Mouse (Mus musculus) hindbrain, embryonic 15.5 days (tissue): ENCODE measurements around the gene Bfar. TPM values are rescaled to one million over a fixed set of nuclear protein-coding genes. Genes with fewer than 3 reads are reported as not detected.
A peak's percentile ranks its signal among the peaks of the same experiment; 100 is the strongest.
"Not testable (repeated sequence)": the region's sequence is repeated elsewhere in the genome, so short reads cannot be mapped to it uniquely, and the experiment has no call there.

Source experiments
- ATAC-seq: fragments of 200-750 bp; cut with Nextera tagmentation; 2 replicates; pipeline ENCODE4 v1.8.0; 2017; ENCODE audit warnings: low read depth, moderate number of reproducible peaks, moderate TSS enrichment; ENCODE audit not compliant: low FRiP score
- H3K27ac ChIP-seq: fragments of 300-500 bp; sonication (generic); replicated peaks from 2 replicates; pipeline ENCODE4 v1.5.1; 2015; ENCODE audit warnings: mild to moderate bottlenecking, inconsistent platforms
- H3K27me3 ChIP-seq: fragments of 300-500 bp; sonication (generic); 2 replicates; pipeline ENCODE4 v1.6.1; 2015; ENCODE audit warnings: control low read depth, inconsistent platforms
- H3K36me3 ChIP-seq: fragments of 300-500 bp; sonication (generic); 2 replicates; pipeline ENCODE4 v1.6.1; 2015; ENCODE audit warnings: control low read depth, inconsistent platforms
- H3K4me1 ChIP-seq: fragments of 300-500 bp; sonication (generic); replicated peaks from 2 replicates; pipeline ENCODE4 v1.6.1; 2015; ENCODE audit warnings: control low read depth, inconsistent platforms
- H3K4me2 ChIP-seq: fragments of 300-500 bp; sonication (generic); 2 replicates; pipeline ENCODE4 v1.6.1; 2015; ENCODE audit warnings: moderate library complexity, mild to moderate bottlenecking, inconsistent platforms
- H3K4me3 ChIP-seq: fragments of 300-500 bp; sonication (generic); 2 replicates; pipeline ENCODE4 v1.5.1; 2015; ENCODE audit warnings: mild to moderate bottlenecking, inconsistent platforms
- H3K9ac ChIP-seq: fragments of 300-500 bp; sonication (generic); 2 replicates; pipeline ENCODE4 v1.6.1; 2015; ENCODE audit warnings: inconsistent platforms
- H3K9me3 ChIP-seq: fragments of 300-500 bp; sonication (generic); 2 replicates; pipeline ENCODE4 v1.6.1; 2016; ENCODE audit warnings: control low read depth, inconsistent platforms
- WGBS: fragments of 180-500 bp; shearing (Covaris S2); methylation state at CpG from one replicate; pipeline ENCODE4 v1.1.7; 2015; 5-methylcytosine and 5-hydroxymethylcytosine counted together
- polyA plus RNA-seq: library from polyadenylated mRNA; unstranded; fragments of >200 nt; fragmentation: Nextera tagmentation; extraction: Ambion mirVana; gene quantifications from 2 replicates; pipeline ENCODE4 v1.2.1, GENCODE M21; 2015

Gene Bfar
- polyA plus RNA-seq, 1 experiment from 2014 or later: 52.5 TPM

DNA sequence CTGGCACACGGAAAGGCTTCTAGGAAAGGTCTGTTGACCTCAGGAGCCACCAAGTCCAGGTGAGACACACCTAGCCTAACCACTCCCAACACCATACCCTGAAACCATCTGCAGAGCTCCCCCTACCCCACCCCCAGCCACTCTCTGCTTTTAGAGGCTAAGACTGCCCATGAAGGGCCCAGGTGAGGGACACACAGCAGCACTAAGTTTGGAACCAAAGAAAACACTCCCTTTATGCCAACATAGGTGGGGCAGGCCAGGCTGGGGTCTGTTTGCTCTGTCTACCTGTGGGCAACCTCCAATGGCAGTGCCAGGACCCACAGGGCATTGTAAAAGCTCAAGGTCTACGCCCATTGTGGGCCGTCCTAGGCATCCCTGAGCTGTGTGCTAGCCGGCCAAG, 57.8 kb downstream of the Bfar start:
- H3K4me1 ChIP-seq: peaks cover 4% of the 10 kb centered on the region; the same call in 1 of the 2 replicates
- H3K4me3 ChIP-seq: no peak overlapping the region
- H3K9ac ChIP-seq: no peak overlapping the region
- H3K36me3 ChIP-seq: no peaks in the 10 kb centered on the region
- no peak overlapping the region for H3K27ac ChIP-seq
- no peaks in the 10 kb centered on the region for H3K27me3 ChIP-seq
- no peak overlapping the region for H3K4me2 ChIP-seq
- WGBS: 91% methylated on average over 4 of the region's 4 CpGs
- ATAC-seq: no peak
- no peaks in the 10 kb centered on the region for H3K9me3 ChIP-seq

DNA sequence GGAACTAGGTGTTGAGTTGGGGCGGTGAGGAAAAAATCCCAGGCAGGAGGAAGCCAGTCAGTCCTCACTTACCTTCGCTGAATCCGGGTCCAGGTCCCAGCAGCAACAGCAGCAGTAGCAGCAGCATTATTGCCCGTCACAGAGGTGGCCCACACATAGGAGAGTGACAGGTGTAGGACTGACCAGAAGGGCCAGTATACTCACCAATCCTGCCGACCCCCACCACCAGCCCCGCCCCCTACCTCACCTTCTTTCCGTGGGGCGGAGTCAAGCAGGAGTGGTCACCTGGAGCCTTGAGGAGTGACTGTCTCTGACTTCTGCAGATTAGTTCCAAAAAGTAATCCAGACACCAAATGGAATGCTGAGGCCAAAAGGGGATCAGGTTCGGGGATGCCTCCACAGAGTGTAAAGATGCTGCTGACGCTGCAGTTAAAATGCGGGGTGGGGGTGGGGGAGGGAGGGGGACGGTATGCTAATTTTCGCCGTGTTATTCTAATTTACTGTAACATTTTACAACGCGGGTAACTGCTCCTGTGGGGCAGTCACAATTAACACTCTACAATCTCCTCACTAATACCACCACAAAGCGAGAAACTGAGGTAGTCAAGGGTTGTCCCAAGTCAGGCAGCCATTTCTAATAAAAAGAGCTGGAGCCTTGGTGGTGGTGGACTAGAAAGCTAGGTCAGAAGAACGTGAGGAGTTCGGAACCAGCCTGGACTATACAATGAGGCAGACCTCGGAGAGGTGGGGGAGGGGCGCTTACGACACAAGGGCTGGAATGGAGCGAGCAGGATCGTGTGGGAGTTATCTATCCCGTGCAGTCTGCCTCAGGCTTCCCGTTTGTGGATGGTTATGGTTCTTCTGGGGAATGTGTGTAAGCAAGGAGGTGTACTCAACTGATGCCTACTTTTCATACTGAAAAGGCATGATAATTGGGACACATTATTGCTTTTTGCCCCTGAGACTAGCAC, 58.9 kb downstream of the Bfar start, which contains the start of gene Pla2g10:
Gene Pla2g10, minus strand, starts transcription at position 699 of the 971 bp plus-strand sequence.
- Histone ChIP-seq H3K36me3 (no peaks in the 10 kb centered on the region), H3K4me3 (peak within 1 kb of the TSS; percentile 10; the same call in 1 of the 2 replicates), H3K4me2 (peak within 1 kb of the TSS; percentile 42), H3K27ac (no peak within 1 kb of the TSS), H3K9me3 (no peaks in the 10 kb centered on the region), H3K27me3 (no peaks in the 10 kb centered on the region), H3K9ac (no peak within 1 kb of the TSS), H3K4me1 (peaks cover 4% of the 10 kb centered on the region; the same call in 1 of the 2 replicates)
- ATAC-seq: no peak
- 14% methylated on average over 26 of the region's 26 CpGs for WGBS

GRCm38 (mm10) chr16:13732786-13733185, 61.1 kb downstream of the Bfar start:
- Histone ChIP-seq H3K9ac (no peak overlapping the region), H3K4me2 (no peak overlapping the region), H3K4me3 (no peak overlapping the region), H3K27me3 (no peaks in the 10 kb centered on the region), H3K4me1 (peaks cover 4% of the 10 kb centered on the region; the same call in 1 of the 2 replicates), H3K36me3 (no peaks in the 10 kb centered on the region), H3K9me3 (no peaks in the 10 kb centered on the region), H3K27ac (no peak overlapping the region)
- WGBS: 92% methylated on average over 3 of the region's 3 CpGs
- no peak for ATAC-seq

GRCm38 (mm10) chr16:13733518-13734137, 62.0 kb downstream of the Bfar start:
- Histone ChIP-seq H3K9me3 (no peaks in the 10 kb centered on the region), H3K27me3 (no peaks in the 10 kb centered on the region), H3K27ac (no peak overlapping the region), H3K4me1 (peaks cover 4% of the 10 kb centered on the region; the same call in 1 of the 2 replicates), H3K9ac (no peak overlapping the region), H3K4me3 (no peak overlapping the region), H3K4me2 (no peak overlapping the region), H3K36me3 (no peaks in the 10 kb centered on the region)
- ATAC-seq: no peak
- 28% methylated on average over 9 of the region's 9 CpGs for WGBS

DNA sequence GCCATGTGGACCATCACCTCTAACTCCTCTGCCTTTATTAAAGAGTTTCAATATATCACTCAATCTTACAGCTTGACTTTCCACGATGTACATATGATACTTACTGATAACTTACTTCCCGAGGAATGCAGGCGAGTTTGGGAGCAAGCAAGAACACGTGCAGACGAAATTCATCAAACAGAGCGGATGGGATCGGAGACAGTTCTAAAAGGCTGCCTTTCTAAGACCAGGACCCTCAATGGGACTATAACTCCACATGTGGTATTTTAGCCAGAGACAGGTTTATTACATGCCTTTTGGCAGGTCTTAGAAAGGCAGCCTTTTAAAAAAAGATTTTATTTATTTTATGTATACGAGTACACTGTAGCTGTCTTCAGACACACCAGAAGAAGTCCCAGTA, 64.3 kb downstream of the Bfar start:
- Histone ChIP-seq H3K9ac (no peak overlapping the region), H3K27me3 (no peaks in the 10 kb centered on the region), H3K4me2 (no peak overlapping the region), H3K4me3 (no peak overlapping the region), H3K9me3 (no peaks in the 10 kb centered on the region), H3K36me3 (no peaks in the 10 kb centered on the region), H3K4me1 (peaks cover under 1% of the 10 kb centered on the region; the same call in 1 of the 2 replicates), H3K27ac (no peak overlapping the region)
- WGBS: 89% methylated on average over 8 of the region's 8 CpGs
- no peak for ATAC-seq

GRCm38 (mm10) chr16:13739044-13739443, 67.4 kb downstream of the Bfar start:
- H3K9ac ChIP-seq, H3K4me3 ChIP-seq, H3K27ac ChIP-seq, ATAC-seq, H3K36me3 ChIP-seq, H3K9me3 ChIP-seq, H3K4me2 ChIP-seq, H3K4me1 ChIP-seq, H3K27me3 ChIP-seq: not testable (repeated sequence)
- 64% methylated on average over 4 of the region's 4 CpGs for WGBS

- 78% methylated on average over 2 of the region's 2 CpGs for WGBS
- no peaks in the 10 kb centered on the region for H3K4me1 ChIP-seq
- H3K9me3 ChIP-seq: no peaks in the 10 kb centered on the region
- H3K36me3 ChIP-seq: no peaks in the 10 kb centered on the region
- H3K4me3 ChIP-seq: no peak overlapping the region
- H3K27ac ChIP-seq: no peak overlapping the region
- ATAC-seq: no peak
- no peak overlapping the region for H3K4me2 ChIP-seq
- no peaks in the 10 kb centered on the region for H3K27me3 ChIP-seq
- no peak overlapping the region for H3K9ac ChIP-seq
Observed at GRCm38 (mm10) chr16:13740844-13741243, 69.2 kb downstream of the Bfar start.

- WGBS: 95% methylated on average over 8 of the region's 8 CpGs
- no peaks in the 10 kb centered on the region for H3K9me3 ChIP-seq
- ATAC-seq: no peak
- no peak overlapping the region for H3K9ac ChIP-seq
- H3K27ac ChIP-seq: no peak overlapping the region
- H3K4me2 ChIP-seq: no peak overlapping the region
- no peak overlapping the region for H3K4me3 ChIP-seq
- H3K36me3 ChIP-seq: no peaks in the 10 kb centered on the region
- no peaks in the 10 kb centered on the region for H3K27me3 ChIP-seq
- no peaks in the 10 kb centered on the region for H3K4me1 ChIP-seq
Observed at GRCm38 (mm10) chr16:13747708-13748107, 76.0 kb downstream of the Bfar start.

GRCm38 (mm10) chr16:13748124-13748523, 76.5 kb downstream of the Bfar start:
- Histone ChIP-seq H3K27me3 (no peaks in the 10 kb centered on the region), H3K4me2 (no peak overlapping the region), H3K36me3 (no peaks in the 10 kb centered on the region), H3K27ac (no peak overlapping the region), H3K9ac (no peak overlapping the region), H3K4me3 (no peak overlapping the region), H3K9me3 (no peaks in the 10 kb centered on the region), H3K4me1 (no peaks in the 10 kb centered on the region)
- ATAC-seq: no peak
- WGBS: 67% methylated on average over 3 of the region's 3 CpGs

- not testable (repeated sequence) for H3K27me3 ChIP-seq, ATAC-seq, H3K9ac ChIP-seq, H3K27ac ChIP-seq, H3K36me3 ChIP-seq, H3K4me3 ChIP-seq, H3K4me2 ChIP-seq, H3K4me1 ChIP-seq, H3K9me3 ChIP-seq
- 13% methylated on average over 10 of the region's 10 CpGs for WGBS
Observed at GRCm38 (mm10) chr16:13748813-13749212, 77.2 kb downstream of the Bfar start.

- Histone ChIP-seq H3K9ac (no peak overlapping the region), H3K4me2 (no peak overlapping the region), H3K36me3 (no peaks in the 10 kb centered on the region), H3K9me3 (no peaks in the 10 kb centered on the region), H3K27me3 (no peaks in the 10 kb centered on the region), H3K4me3 (no peak overlapping the region), H3K27ac (no peak overlapping the region), H3K4me1 (no peaks in the 10 kb centered on the region)
- WGBS: 50% methylated on average over 5 of the region's 5 CpGs
- ATAC-seq: no peak
Observed at GRCm38 (mm10) chr16:13749306-13749705, 77.6 kb downstream of the Bfar start.

GRCm38 (mm10) chr16:13749981-13750380, 78.3 kb downstream of the Bfar start:
- H3K4me1 ChIP-seq: no peaks in the 10 kb centered on the region
- no peak for ATAC-seq
- no peak overlapping the region for H3K4me3 ChIP-seq
- no peak overlapping the region for H3K27ac ChIP-seq
- no peaks in the 10 kb centered on the region for H3K9me3 ChIP-seq
- 61% methylated on average over 3 of the region's 3 CpGs for WGBS
- H3K36me3 ChIP-seq: no peaks in the 10 kb centered on the region
- H3K27me3 ChIP-seq: no peaks in the 10 kb centered on the region
- H3K4me2 ChIP-seq: no peak overlapping the region
- no peak overlapping the region for H3K9ac ChIP-seq
